Mouse (Mus musculus): ENCODE measurements at regions not wholly inside any gene's neighbourhood (a gene's known extent, or its start where the extent isn't known, plus 50 kb on each side); places are given as distances from the start of the nearest gene placed in this dataset.
"Not testable (repeated sequence)": the region's sequence is repeated elsewhere in the genome, so short reads cannot be mapped to it uniquely, and the experiment has no call there.

GRCm38 (mm10) chr17:63719771-63720170 lies 143.1 kb upstream of the Fer start:
- WGBS: 75% methylated on average over 4 of the region's 4 CpGs

DNA sequence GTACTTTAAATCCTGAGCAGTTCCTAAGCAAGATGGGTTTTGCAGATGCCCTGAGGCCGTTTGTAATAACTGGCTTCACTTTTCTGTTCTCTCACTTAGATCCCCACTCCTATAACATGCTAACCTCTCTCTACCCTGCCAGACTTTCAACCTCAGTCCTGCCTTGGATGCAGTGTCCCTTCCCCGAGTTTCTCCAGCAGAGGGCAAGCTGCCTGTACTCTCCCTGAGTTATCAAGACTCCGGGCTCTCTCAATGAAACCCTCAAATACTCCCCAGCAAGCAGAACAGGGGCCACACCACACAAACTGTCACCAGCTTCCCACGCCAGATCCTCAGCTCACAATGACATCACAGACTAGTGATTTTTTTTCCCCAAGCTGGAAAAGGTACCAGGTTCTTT lies 142.0 kb upstream of the Fer start:
- WGBS: 30% methylated on average over 4 of the region's 4 CpGs
- Histone ChIP-seq H3K4me3 (ENCODE audit: low read depth, low read length) (no peak overlapping the region), H3K27ac (ENCODE audit: insufficient read depth, low read depth, low read length) (no peak overlapping the region), H3K4me1 (ENCODE audit: control insufficient read depth, insufficient read depth, insufficient read length, low read length) (no peaks in the 10 kb centered on the region), H3K36me3 (ENCODE audit: control insufficient read depth, insufficient read depth, low read length) (no peaks in the 10 kb centered on the region), H3K27me3 (ENCODE audit: control insufficient read depth, insufficient read depth, low read length) (no peaks in the 10 kb centered on the region)
- TF ChIP-seq CTCF (IDR thresholded peaks at IDR 0.05; ENCODE audit: extremely low read depth, insufficient read length, insufficient replicate concordance, low read depth, low read length) (no peak), POLR2A (IDR thresholded peaks at IDR 0.05; ENCODE audit: low read depth, low read length) (no peak)

More at GRCm38 (mm10) chr17:63719771-63720170, 143.1 kb upstream of the Fer start:
- Histone ChIP-seq H3K27ac (ENCODE audit: insufficient read depth, low read depth, low read length) (no peak overlapping the region), H3K4me1 (ENCODE audit: control insufficient read depth, insufficient read depth, insufficient read length, low read length) (no peaks in the 10 kb centered on the region), H3K27me3 (ENCODE audit: control insufficient read depth, insufficient read depth, low read length) (no peaks in the 10 kb centered on the region), H3K36me3 (ENCODE audit: control insufficient read depth, insufficient read depth, low read length) (no peaks in the 10 kb centered on the region), H3K4me3 (ENCODE audit: low read depth, low read length) (no peak overlapping the region)
- TF ChIP-seq POLR2A (IDR thresholded peaks at IDR 0.05; ENCODE audit: low read depth, low read length): no peak
- no peak for TF ChIP-seq CTCF (IDR thresholded peaks at IDR 0.05; ENCODE audit: extremely low read depth, insufficient read length, insufficient replicate concordance, low read depth, low read length)

DNA sequence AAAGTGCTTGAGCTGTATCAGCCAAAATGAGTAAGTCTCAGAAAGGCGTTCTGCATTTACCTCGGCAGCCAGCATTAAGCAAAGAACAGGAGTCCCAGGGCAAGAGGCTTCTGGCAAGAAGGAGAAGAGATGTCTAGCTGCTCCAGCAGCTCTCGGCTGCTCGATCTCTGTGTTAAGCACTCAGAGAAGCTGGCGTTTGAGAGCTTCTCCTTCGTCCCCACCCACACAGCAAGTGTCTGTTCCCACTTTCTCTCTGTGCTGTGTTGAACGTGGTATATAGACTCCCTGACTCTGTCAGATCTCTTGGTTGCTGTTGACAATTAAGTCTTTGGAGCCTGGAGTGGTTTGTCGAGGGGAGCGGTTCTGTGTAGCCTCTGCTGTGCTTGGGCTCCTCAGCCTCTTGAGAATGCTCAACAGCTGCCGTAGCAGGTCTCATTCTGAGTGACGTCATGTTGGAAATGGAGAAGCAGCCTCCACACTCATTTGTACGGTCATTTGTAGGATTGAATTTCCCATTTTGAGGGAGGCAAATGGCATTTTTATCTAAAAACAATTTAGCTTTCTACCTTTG lies 140.3 kb upstream of the Fer start:
- Histone ChIP-seq H3K36me3 (ENCODE audit: control insufficient read depth, insufficient read depth, low read length) (no peaks in the 10 kb centered on the region), H3K4me3 (ENCODE audit: low read depth, low read length) (no peak overlapping the region), H3K27ac (ENCODE audit: insufficient read depth, low read depth, low read length) (no peak overlapping the region), H3K4me1 (ENCODE audit: control insufficient read depth, insufficient read depth, insufficient read length, low read length) (no peaks in the 10 kb centered on the region), H3K27me3 (ENCODE audit: control insufficient read depth, insufficient read depth, low read length) (no peaks in the 10 kb centered on the region)
- 69% methylated on average over 12 of the region's 12 CpGs for WGBS
- TF ChIP-seq CTCF (IDR thresholded peaks at IDR 0.05; ENCODE audit: extremely low read depth, insufficient read length, insufficient replicate concordance, low read depth, low read length) (no peak), POLR2A (IDR thresholded peaks at IDR 0.05; ENCODE audit: low read depth, low read length) (no peak)

- H3K27ac ChIP-seq (ENCODE audit: insufficient read depth, low read depth, low read length): no peak overlapping the region
- no peak for TF ChIP-seq CTCF (IDR thresholded peaks at IDR 0.05; ENCODE audit: extremely low read depth, insufficient read length, insufficient replicate concordance, low read depth, low read length)
- TF ChIP-seq POLR2A (IDR thresholded peaks at IDR 0.05; ENCODE audit: low read depth, low read length): no peak
- H3K27me3 ChIP-seq (ENCODE audit: control insufficient read depth, insufficient read depth, low read length): no peaks in the 10 kb centered on the region
- WGBS: 91% methylated on average over 1 of the region's 1 CpGs
- H3K36me3 ChIP-seq (ENCODE audit: control insufficient read depth, insufficient read depth, low read length): no peaks in the 10 kb centered on the region
- H3K4me1 ChIP-seq (ENCODE audit: control insufficient read depth, insufficient read depth, insufficient read length, low read length): no peaks in the 10 kb centered on the region
- no peak overlapping the region for H3K4me3 ChIP-seq (ENCODE audit: low read depth, low read length)
Observed at GRCm38 (mm10) chr17:63738206-63738605, 124.7 kb upstream of the Fer start.

DNA sequence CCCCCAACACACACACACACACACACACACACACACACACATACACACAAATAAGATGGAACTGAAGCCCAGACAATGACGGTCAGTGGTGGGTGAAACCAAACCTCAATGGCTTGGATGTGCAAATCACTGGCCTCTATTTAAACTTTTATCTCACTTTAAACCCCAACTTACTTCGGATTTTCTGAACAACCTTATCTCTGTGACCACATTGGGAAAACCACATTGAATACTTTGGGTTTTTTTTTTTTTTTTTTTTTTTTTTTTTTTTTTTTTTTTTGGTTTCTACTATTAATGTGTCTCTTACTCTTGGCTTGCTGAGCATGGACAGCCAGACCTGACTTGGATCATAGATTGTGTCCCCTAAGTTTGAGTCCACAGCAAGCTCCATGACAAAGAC lies 123.2 kb upstream of the Fer start:
- 52% methylated on average over 2 of the region's 2 CpGs for WGBS
- H3K36me3 ChIP-seq (ENCODE audit: control insufficient read depth, insufficient read depth, low read length): no peaks in the 10 kb centered on the region
- no peak overlapping the region for H3K27ac ChIP-seq (ENCODE audit: insufficient read depth, low read depth, low read length)
- no peak overlapping the region for H3K4me3 ChIP-seq (ENCODE audit: low read depth, low read length)
- no peaks in the 10 kb centered on the region for H3K27me3 ChIP-seq (ENCODE audit: control insufficient read depth, insufficient read depth, low read length)
- H3K4me1 ChIP-seq (ENCODE audit: control insufficient read depth, insufficient read depth, insufficient read length, low read length): no peaks in the 10 kb centered on the region
- TF ChIP-seq CTCF (IDR thresholded peaks at IDR 0.05; ENCODE audit: extremely low read depth, insufficient read length, insufficient replicate concordance, low read depth, low read length) (no peak), POLR2A (IDR thresholded peaks at IDR 0.05; ENCODE audit: low read depth, low read length) (no peak)

DNA sequence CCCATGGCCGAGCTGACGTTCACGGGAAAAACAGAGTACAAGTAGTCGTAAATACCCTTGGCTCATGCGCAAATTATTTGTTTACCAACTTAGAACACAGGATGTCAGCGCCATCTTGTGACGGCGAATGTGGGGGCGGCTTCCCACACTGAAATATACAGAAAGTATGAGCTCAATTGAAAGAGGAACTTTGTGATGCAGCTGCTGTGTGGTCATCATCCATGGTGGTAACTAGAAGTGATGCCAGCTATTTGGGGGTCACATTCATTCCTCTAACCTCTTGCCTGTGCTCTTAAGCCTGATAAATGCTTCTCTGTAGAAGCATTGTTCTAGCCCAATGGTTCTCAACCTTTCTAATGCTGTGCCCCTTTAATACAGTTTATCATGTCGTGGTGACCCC lies 113.6 kb upstream of the Fer start:
- H3K4me1 ChIP-seq (ENCODE audit: control insufficient read depth, insufficient read depth, insufficient read length, low read length); H3K27me3 ChIP-seq (ENCODE audit: control insufficient read depth, insufficient read depth, low read length); H3K27ac ChIP-seq (ENCODE audit: insufficient read depth, low read depth, low read length); H3K4me3 ChIP-seq (ENCODE audit: low read depth, low read length); H3K36me3 ChIP-seq (ENCODE audit: control insufficient read depth, insufficient read depth, low read length): not testable (repeated sequence)
- WGBS: 86% methylated on average over 6 of the region's 10 CpGs

DNA sequence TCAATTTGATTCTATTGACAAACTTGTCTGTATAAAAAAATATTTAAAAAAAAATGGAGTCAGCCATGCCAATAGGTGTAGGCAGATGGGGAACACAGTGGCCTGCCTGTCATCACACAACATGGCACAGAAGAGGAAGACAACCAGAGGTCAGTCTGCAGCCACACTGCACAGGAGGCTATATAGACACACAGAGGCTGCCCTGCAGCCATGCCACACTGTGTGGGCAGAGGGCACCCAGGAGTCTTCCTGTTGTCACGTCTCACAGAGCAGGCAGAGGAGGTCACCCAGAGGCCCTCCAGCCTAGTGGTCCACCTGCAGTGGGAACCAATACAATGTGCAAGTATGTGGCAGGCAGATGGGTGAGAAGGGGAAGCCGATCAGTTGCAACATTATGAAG lies 108.5 kb upstream of the Fer start:
- no peaks in the 10 kb centered on the region for H3K36me3 ChIP-seq (ENCODE audit: control insufficient read depth, insufficient read depth, low read length)
- H3K27ac ChIP-seq (ENCODE audit: insufficient read depth, low read depth, low read length): no peak overlapping the region
- WGBS: 78% methylated on average over 2 of the region's 2 CpGs
- no peaks in the 10 kb centered on the region for H3K4me1 ChIP-seq (ENCODE audit: control insufficient read depth, insufficient read depth, insufficient read length, low read length)
- H3K4me3 ChIP-seq (ENCODE audit: low read depth, low read length): no peak overlapping the region
- no peak for TF ChIP-seq POLR2A (IDR thresholded peaks at IDR 0.05; ENCODE audit: low read depth, low read length)
- no peak for TF ChIP-seq CTCF (IDR thresholded peaks at IDR 0.05; ENCODE audit: extremely low read depth, insufficient read length, insufficient replicate concordance, low read depth, low read length)
- no peaks in the 10 kb centered on the region for H3K27me3 ChIP-seq (ENCODE audit: control insufficient read depth, insufficient read depth, low read length)
